Mouse (Mus musculus): ENCODE data around the gene Arglu1.

Arglu1 gene

DNA sequence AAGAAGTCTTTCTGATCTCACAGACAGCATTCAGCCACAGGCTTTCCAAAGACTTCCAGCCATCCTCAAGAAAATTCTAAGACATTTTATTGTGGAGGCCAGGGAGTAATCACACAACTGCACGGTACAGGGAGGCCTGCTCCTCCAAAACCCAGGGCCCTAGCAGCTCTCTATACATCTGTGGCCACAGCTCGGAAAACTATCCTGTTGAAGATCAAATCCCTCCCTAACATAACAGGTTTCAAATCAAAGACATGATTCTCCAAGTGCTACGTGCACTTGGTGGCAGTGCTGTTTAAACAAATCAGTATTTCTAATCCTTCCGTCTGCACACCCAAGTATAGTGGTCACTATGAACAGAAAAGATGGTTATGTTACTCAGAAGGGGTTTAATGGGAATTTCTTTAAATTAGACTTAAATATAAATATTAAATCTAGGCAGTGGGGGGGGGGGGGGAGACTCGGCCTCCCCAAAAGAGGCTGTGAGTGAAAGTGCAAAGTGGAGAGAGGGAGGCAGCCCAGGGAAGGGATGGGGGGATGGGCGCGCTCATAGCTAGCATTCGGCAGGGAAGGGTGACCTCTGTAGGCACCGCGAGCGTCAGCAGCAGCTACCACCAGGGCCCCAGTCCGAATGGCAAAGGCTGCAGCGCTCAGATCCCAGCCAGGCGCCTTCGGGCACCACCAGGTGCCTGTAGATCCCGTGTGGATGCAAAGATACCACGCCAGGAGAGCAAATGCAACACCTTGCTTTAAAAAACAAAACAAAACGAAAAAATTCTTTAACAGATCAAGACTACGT lies 31.7 kb downstream of the Arglu1 start:
- peak; percentile 89 to 91 for DNase-seq

DNA sequence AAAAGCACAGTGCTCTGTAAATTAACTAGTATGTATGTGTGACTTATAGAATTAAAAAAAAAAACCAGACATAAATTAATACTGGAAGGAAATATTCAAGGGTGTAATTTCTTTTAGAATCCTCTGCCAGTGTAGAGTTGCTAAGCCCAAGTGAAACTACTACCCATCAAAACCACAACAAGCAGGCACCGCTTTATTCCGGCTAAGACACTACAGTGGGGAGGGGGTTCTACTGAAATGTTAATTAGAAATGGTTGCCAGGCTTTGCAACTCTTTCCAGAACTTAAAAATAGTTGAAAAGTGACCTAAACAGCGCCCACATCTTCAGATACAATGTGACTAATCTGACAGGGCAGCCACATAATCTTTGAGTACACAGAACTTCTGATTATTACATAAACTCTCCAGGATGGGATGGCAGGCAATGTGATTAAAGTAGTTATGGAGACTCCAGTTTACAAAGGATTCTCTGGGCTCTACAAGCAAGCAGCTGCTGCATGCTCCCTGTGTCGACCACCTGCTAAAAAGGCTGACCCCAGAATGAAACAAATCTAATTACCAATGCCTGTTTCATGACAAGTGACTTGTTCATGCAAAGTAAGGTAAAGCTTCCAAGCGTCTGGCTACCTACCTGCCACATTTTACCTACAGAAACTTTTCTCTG lies 32.5 kb downstream of the Arglu1 start:
- DNase-seq, result no peak

DNA sequence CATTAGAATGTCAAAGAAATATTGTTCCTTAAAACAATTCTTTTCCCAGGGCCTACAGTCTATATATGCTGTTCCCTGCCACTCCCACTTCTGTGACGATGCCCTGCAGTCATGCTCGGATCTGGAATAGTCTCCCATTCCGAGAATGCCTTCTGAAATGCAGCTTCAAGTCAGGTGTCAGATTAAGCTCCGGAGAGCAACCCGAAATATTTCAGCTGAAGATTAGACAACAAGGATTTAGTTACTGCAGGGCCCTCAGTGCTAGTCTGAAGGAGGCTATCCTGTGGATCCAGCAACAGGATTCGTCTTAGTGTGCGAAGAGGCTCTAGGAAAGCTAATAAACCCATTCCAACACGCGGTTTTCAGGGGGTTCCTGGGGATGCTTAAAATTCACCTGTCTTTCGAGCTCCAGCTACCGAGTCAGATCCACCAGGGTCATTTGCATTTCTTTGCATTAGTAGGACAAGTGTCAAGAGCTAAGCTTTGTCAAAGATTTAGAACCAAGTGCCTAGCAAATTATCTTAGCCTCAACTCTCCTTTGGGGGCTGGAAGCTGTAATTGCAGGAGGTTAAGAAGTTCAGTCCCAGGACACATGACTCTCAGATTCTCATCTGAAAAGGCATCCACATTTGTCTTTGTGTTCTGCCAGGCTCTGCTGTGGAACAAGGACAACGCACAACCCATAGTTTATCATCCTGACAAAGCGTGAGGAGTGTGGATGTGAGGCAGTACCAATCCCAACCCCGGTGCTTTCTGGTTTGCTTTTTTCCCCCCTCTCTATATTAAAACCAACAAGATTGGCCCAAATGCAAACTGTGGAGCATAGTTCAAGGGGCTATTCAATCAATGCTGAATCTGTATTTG lies 33.5 kb downstream of the Arglu1 start:
- DNase-seq, result peak in 1 of 2 experiments; percentile 5

DNA sequence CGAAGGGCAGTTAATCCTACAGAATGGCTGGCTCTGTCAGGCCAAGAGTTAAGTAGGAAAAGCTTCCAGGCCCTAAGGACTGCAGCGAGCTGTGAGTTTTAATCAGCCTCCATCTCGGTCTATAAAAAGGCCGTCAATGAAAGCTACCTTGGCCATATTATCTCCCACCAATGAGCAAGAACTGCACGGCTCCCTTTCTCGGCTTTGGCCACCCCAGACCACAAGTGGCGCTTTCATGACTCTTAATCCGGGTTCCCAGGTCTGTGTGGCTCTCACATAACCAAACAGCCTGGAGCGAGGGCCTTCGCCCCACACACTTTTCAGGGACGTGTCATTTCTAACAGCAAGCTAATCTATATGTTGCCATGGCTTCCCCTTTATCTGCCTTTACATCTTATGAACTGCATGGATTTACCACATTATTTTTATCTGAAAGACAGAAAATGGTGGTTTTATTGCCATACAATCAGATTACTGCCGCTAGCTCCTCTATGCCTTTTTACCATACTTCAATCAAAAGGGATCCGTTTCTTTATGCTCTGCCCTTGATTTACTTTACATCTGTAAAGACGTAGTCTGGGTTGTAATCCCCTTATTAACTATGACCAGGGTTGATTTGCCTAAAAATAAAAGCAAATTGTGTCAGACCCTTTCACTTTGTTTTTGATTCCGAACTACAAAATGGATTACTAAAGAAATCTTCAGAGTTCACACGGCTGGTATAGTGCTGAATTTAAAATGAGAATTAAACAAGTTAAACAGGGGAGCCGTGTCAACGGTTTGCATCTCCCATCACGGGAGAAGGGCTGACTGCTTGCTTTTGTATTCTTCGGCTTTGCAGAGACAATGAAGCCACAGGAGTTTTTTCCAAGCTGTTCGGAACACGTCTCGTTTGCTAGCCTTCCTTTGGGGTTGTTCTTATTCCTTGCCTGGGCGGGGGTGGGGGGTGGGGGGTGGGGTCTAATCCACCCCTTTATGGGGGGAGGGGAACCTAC lies 34.7 kb downstream of the Arglu1 start:
- no peak for DNase-seq

DNA sequence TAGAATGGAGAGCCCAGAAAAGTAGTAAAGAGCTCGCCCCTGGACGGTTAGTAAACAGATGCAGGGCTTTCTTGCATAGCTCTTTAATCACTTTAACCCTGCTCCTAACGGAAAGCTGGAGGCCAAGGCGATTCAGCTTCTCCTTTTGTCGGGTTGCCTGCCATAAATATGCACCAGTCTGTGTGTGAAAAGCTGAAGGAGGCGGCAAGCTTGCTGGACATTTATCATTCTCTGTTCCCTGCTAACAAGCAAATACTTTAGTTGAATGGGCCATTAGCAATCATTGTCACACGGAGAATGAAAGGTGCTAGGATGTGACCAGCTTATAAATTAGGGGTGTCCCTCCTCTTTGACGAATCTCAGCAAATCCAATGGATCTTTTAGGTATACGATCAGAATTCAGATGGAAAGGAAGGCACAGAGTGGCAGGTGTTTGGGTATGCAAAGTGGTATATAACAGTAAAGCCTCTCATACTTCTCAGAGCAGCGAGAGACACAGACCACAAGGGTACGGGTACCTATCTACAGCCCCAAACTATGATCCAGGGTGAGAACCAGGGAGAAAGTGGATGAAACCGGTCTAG lies 36.3 kb downstream of the Arglu1 start:
- DNase-seq, result no peak

DNA sequence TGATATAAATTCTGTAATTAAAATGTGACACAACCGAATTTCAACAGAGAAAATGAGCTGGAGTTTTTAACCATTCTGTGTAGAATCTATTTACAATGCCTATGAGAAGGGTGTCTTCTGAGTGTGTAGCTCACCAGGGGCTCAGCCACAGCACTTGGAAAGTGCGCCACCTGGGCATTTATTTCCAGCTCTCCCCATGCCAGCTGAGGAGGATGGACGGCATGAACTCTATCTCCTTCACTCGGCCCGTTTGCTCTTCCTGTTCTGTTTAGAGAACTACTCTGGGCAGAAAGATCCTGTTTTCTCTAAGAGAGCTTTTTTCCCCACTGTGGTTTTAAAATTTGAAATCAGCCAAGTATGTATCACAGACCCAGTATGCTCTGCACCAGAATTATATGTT lies 37.0 kb downstream of the Arglu1 start:
- no peak for DNase-seq

DNA sequence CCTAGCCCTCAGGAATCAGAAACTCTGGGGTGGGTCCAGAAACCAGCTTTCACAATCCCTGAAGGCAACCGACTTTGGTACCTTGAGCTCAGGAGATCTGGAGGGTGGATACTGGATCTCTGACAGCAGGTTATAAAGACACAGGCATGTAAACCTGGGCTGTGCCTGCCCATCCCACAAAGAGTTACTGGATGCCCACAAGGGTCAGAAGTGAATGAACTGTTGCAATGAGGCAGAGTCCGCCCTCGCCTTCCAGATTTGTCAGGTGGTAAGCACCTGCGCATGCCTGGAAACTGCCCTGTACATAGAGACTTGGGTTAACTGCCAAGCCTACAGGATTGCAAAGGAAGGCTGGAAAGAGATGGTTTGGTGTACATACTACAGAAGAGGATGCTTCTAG lies 37.9 kb downstream of the Arglu1 start:
- no peak for DNase-seq

DNA sequence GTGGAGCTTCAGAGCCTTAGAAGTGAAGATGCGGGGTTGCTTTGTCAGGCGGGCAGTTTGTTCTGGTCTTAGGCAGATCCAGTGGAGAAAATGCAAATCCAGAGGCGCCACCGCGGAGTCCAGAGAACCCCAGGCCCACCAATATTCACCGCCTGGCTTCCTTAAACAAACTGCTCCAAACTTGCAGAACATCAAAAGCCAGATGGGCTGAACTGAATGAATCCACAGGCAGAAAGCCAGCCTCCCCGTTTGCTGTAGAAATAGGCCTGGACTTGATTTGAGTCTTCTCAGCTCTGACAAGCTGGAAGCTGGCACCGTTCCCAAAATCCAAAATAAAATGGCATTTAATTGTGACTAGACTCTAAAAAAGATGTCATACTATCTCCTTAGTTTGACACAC lies 40.4 kb downstream of the Arglu1 start:
- DNase-seq, result peak; percentile 45 to 65

DNA sequence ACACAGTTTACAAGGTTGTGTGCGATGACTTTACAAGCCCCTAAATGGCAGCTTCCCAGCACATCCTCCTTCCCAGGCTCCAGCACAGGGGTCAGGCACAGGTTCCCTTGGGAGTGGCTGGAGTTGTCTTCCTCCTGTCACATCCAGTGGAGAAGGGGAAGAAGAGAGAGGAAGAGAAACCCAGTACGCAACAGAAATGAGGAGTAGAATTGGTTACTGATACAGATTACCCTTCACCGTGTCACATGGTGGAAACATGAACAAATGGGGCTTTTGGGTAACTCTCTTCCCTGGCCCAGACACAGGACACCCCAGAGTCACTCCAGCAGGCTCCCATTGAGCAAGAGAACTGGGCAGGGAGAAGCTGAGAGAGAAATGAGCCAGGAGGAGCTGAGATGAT lies 40.8 kb downstream of the Arglu1 start:
- DNase-seq, result peak in 1 of 2 experiments; percentile 40

DNA sequence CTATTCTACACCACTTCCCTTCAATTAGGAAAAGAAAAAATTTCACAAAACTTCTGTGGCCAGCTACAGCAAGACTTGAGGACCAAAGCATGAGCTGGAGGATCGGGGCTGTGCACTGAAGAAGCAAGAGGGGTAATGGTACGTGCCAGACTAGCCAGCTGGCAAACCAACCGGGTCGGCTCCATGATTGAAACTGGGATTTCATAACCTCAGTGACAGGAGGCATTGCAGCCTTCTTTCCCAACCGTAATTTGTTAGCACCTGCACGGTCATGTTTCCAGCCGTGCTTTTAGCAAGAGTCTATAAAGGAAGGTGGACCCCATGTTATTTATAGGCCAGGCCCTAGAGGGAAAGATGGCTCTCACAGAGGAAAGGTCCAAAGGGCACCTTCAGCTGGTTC lies 41.6 kb downstream of the Arglu1 start:
- DNase-seq, result no peak

DNA sequence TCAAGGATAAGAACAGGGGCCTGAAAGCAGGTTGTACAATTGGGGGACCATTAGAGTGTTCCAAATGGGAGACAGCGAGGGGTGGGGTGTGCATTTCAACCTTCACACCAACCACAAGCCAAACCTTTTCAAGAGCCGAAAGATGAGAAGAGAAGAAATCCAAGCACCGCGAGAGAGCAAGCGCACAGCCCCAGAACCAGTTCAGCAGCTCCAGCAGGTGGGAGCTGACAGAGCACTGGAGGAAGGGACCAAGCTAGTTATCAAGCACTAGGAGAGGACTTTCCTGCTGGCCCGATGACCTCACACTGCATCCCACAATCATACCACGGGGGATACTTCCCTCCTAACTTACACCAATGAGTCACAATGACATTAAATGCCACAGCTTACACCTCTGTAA lies 42.5 kb downstream of the Arglu1 start:
- no peak for DNase-seq

DNA sequence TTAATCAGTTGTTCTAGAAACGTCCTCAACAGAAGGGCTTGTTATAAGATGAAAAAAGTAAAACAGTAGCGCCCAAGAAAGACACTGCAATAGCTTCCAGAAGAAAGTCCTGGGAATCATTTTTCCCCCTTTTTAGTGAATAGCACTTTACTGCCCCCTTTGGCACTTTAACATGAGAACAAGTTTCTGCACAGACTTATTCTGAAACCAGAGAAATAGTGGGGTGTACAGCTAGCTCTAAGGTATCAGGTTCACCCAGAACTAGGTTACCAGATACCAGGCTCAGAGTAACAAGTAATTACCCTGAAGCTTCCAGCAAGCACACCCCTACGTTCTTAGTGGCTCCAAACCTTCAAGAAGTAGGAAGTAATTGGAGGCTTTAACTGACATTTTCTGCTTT lies 43.0 kb downstream of the Arglu1 start:
- DNase-seq, result no peak

DNA sequence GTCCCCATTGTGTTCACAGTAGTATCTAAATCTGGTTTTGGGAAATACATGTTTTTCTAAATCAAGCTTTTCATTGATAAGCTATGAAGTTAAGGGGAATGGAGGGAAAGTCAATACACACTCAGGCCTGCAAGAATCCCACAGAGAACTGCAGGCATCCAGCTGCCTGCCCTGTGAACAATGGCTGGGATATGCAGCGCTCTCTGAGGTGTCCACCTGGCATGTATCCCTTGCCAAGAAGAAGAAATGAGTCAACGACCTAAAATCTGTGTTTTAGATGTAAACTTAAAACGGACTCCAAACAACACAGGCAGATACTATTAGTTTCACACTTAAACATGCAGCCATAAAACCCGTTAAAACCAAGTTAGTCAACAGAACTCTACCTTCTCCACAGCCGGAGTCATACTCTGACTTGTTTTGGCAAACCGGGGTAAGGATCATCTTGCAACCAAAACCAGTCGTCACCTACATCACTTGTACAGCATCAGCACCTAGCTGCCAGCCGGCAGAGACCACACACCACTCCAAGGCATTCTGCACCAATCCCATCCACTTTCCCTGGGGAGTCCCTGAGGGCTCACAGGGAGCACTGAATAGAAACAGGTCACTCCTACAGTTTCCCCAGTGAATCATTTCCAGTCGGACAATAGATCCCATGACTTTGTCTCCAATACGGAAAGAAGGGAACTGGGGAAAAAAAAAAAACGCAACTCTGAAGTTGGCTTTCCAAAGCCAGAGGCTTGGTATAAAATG lies 46.0 kb downstream of the Arglu1 start:
- DNase-seq, result no peak

DNA sequence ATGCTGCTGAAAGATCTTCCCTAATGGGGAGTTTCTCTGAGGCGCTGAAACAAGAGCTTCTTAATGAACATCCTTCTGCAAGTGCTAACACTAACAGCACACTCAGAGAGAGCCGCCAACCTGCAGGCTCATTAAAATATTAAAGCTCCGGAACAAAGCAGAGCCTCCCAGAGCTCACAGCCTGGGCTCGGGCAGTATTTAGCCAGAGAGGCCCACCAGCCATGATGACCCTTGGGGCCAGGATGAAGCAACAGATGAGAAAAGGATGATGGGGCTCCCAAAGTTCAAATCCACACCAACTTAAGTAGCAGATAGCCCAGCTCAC lies 50.1 kb downstream of the Arglu1 start:
- no peak for DNase-seq

DNA sequence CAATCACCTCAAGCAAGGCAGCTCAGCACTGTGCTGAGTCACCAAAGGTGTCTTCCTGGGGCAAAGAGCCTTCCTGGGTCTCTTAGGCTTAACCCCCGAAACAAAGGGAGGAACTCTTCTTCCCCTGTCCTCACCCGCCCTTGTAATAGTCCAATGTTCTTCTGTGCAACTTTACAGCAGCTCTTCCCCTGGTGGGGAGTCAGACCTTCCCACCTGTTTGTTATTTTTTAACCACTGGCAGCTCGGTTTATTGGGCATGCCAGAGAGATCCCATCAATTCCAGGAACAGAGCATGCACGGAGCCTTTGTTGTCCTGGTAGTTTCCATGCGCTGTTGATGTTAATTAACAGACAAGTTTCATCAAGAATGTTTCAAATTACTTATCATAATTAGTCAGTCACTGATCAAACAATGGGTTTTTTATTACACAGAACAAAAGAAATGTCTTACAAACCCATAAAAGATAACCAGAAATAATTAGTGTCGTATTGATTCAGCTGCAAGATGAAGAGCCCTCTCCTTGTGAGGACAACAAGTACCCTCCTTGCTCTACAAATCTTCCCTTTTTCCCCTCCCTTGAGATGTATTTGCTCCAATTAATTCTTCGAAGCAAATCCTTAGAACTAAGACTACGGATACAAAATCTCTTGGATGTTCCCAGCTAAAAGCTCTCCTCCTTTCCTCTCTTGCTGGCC lies 50.6 kb downstream of the Arglu1 start:
- DNase-seq, result no peak

DNA sequence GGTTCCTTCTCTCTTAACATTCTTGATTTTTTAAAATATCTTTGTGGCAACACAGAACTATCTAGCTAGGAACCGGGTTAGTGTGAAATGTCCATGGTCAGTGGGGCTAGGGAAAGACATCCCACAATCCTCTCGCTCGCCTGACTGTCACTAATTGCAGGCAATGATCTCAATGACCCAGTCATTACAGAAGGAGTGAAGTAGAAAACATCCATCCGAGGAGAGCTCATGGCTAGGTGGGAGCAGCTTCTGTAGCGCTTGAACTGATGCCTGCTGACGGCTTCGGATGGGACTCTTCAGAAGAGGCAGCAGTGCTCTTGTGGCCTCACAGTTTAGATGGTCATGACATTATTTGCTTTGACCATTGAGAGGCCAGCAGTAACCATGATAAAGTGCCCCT lies 58.9 kb downstream of the Arglu1 start:
- no peak for DNase-seq

DNA sequence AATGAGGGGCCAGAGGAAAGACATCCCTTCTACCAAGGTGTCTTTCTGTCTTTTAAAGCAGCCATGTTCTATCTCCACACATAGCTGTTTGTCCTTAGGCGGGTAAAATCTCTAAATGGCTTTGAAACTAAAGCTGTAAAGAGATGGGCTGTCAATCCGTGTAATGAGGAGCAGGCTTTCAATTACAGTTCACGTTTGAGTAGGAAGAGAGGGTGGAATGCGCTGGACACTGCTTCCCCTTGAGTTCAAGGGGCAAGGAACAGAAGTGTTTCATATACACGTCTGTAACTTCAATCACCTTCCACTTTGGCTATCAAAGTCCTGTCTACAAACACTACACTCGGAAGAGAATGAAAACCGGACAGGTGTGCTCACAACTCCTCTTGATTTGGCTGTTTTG lies 66.3 kb downstream of the Arglu1 start:
- DNase-seq, result no peak

DNA sequence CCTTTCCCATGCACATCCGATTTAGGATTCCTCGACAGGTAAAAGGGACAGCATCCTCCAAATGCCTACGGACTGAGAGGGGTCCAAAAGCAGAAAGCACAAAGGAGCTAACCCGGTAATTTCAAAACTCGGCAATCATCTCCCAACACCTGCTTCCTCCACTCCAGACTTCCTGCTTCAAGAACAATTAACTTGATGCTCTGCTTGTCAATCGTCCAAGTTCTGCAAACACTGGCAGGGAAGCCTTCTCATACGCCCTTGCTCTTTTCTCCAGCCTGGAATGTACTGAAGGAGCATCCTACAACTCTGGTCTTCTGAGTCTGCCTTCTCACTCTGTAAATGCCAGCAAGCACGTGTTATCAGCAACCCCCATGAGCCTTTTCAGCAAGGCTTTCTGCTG lies 66.8 kb downstream of the Arglu1 start:
- peak; percentile 43 to 47 for DNase-seq

DNA sequence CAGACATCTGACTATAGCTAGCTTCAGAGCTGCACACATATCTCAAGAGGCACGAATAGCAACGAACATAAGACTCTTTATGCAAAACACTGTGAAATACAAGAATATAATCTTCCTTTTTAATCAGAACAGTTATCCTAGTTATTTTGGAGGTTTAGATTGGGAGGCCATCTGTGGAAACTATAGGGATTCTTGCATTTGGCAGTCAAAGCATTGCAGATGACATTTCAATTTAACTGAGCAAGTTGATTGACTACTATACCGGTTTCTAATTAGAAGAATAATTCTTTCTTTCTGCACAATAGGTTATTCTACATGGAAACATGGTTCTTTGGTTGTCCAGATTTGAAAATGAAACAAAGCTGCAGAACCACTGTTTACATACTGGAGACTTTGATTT lies 67.8 kb downstream of the Arglu1 start:
- no peak for DNase-seq

DNA sequence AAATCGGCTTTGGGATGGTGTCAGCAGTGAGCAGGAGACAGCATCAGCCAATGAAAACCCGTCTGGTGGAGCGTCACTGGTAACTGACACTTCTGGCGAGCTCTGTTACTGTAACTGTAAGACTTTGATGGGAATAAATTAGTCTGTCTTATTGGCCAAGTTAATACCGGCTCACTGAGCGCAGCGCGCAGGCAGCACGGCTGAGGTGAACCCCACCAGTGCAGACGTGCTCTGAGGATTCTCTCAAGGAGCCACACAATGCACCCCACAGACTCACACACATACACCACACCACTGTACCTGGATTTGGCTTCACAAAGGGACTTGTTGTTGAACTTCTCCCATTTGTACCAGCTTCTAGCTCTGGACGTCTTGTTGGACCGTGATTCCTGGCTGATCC lies 68.3 kb downstream of the Arglu1 start:
- DNase-seq, result no peak

Measured in lung, postnatal 4 days (tissue).